Mouse (Mus musculus) heart, adult 9 months (tissue): ENCODE results near the gene Zfp697.
A peak's percentile ranks its signal among the peaks of the same experiment; 100 is the strongest.
"Not testable (repeated sequence)": the region's sequence is repeated elsewhere in the genome, so short reads cannot be mapped to it uniquely, and the experiment has no call there.

Experiments used
- DNase-seq, 2 experiments: peaks; one replicate each; pipeline ENCODE4 v3.0.0; 2022; ENCODE audit warnings: low spot score in 2 of 2

The Zfp697 gene

GRCm38 (mm10) chr3:98418991-98419785, 36.9 kb downstream of the Zfp697 start:
- no peak for DNase-seq

- no peak for DNase-seq
Measured at GRCm38 (mm10) chr3:98419786-98420070, 37.5 kb downstream of the Zfp697 start.

- DNase-seq, result no peak
Measured at GRCm38 (mm10) chr3:98422926-98423325, 40.7 kb downstream of the Zfp697 start.

- no peak for DNase-seq
Measured at GRCm38 (mm10) chr3:98426749-98427148, 44.5 kb downstream of the Zfp697 start.

- DNase-seq, result no peak
Measured at GRCm38 (mm10) chr3:98427260-98427599, 45.0 kb downstream of the Zfp697 start.

GRCm38 (mm10) chr3:98427600-98428448, 45.6 kb downstream of the Zfp697 start:
- DNase-seq, result peak; percentile 44 to 61

- DNase-seq, result no peak
Measured at GRCm38 (mm10) chr3:98428449-98428775, 46.2 kb downstream of the Zfp697 start.

- no peak for DNase-seq
Measured at GRCm38 (mm10) chr3:98428928-98429525, 46.8 kb downstream of the Zfp697 start.

GRCm38 (mm10) chr3:98434088-98434816, 52.0 kb downstream of the Zfp697 start:
- DNase-seq, result no peak

- no peak for DNase-seq
Measured at GRCm38 (mm10) chr3:98435030-98435429, 52.8 kb downstream of the Zfp697 start.

GRCm38 (mm10) chr3:98442245-98442644, 60.0 kb downstream of the Zfp697 start:
- DNase-seq, result not testable (repeated sequence)

GRCm38 (mm10) chr3:98443149-98443779, 61.0 kb downstream of the Zfp697 start:
- not testable (repeated sequence) for DNase-seq

GRCm38 (mm10) chr3:98443924-98444323, 61.7 kb downstream of the Zfp697 start:
- DNase-seq, result not testable (repeated sequence)

- not testable (repeated sequence) for DNase-seq
Measured at GRCm38 (mm10) chr3:98453786-98454185, 71.5 kb downstream of the Zfp697 start.

GRCm38 (mm10) chr3:98457026-98457425, 74.8 kb downstream of the Zfp697 start, which contains the start of gene Gm4450:
Gm4450 (minus strand) TSS chr3:98457126.
- DNase-seq, result not testable (repeated sequence)

GRCm38 (mm10) chr3:98469323-98469722, 87.1 kb downstream of the Zfp697 start:
- DNase-seq, result not testable (repeated sequence)

- not testable (repeated sequence) for DNase-seq
Measured at GRCm38 (mm10) chr3:98471057-98471456, 88.8 kb downstream of the Zfp697 start.

- not testable (repeated sequence) for DNase-seq
Measured at GRCm38 (mm10) chr3:98471499-98471898, 89.2 kb downstream of the Zfp697 start.

- not testable (repeated sequence) for DNase-seq
Measured at GRCm38 (mm10) chr3:98494184-98494583, 111.9 kb downstream of the Zfp697 start.

- DNase-seq, result not testable (repeated sequence)
Measured at GRCm38 (mm10) chr3:98495055-98495454, 112.8 kb downstream of the Zfp697 start.

- not testable (repeated sequence) for DNase-seq
Measured at GRCm38 (mm10) chr3:98496762-98497161, 114.5 kb downstream of the Zfp697 start.
